Mouse (Mus musculus): Measurements from ENCODE around the gene Sspn. TPM values are rescaled to one million over a fixed set of nuclear protein-coding genes. Genes with fewer than 3 reads are reported as not detected.

The Sspn gene
- polyA plus RNA-seq, 1 experiment from 2014 or later: 1.2 TPM

DNA sequence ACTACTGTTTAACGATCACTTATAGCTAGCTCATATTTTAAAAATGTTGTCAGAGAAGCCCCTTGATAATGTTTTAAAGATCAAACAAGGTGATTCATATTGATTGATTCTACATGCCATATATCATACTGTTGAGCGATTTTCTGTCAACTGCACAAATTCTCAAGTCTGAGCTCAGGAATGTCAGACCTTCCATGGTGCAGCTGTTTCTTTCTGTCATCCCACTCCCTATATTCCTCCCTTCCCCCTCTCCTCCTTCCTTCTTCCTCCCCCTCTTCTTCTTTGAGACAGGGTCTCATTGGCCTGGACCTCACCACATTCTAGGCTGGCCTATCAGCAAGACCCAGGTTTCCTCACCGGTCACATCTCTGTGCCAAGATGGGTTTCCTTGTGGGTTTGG, 12.0 kb downstream of the Sspn start:
- no peak overlapping the region for H3K27ac ChIP-seq (ENCODE audit: low read length)
- no peak for ATAC-seq (ENCODE audit: low read depth)
- H3K9ac ChIP-seq (ENCODE audit: low read depth, low read length): no peak overlapping the region
- H3K4me1 ChIP-seq (ENCODE audit: control insufficient read depth, low read depth, low read length): no peaks in the 10 kb centered on the region
- H3K4me2 ChIP-seq (ENCODE audit: low read depth, low read length): no peak overlapping the region
- no peaks in the 10 kb centered on the region for H3K27me3 ChIP-seq (ENCODE audit: control insufficient read depth, insufficient read depth, low read depth, low read length)
- H3K4me3 ChIP-seq (ENCODE audit: low read depth, low read length): no peak overlapping the region
- no peaks in the 10 kb centered on the region for H3K9me3 ChIP-seq (replicated peaks; ENCODE audit: control insufficient read depth, low read length)
- WGBS (ENCODE audit: insufficient replicate concordance): 67% methylated on average over 3 of the region's 3 CpGs
- H3K36me3 ChIP-seq (ENCODE audit: control insufficient read depth, insufficient read depth): no peaks in the 10 kb centered on the region

DNA sequence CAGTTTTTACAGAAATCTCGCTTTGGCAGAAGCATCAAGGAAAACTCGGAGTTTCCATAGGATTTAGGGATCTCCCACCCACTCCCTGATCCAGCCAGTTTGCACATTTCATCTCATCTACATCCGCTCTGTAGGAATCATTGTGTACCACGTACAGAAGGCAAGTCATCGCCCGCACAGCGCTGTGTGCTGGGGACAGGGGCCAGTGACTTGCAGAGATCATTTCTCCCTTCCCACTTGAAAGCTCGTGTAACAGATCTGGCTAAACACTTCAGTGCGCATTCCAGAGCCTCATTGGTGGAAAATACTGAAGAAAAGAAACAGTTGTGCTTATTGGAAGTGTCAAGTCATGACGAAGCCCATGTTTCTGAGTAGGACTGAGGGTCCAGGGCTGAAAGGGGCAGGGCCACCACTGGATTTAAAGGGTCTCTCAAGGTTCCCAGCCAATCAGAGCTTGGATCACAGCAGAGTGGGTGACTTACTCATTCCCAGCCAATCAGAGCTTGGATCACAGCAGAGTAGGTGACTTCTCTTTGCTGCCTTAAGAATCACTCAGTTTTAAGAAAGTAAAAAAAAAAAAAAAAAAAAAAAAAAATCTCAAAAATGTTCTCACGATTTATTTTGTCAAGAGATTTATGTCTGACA, 14.4 kb downstream of the Sspn start:
- Histone ChIP-seq H3K4me2 (ENCODE audit: low read depth, low read length) (no peak overlapping the region), H3K36me3 (ENCODE audit: control insufficient read depth, insufficient read depth) (no peaks in the 10 kb centered on the region), H3K4me3 (ENCODE audit: low read depth, low read length) (no peak overlapping the region), H3K9ac (ENCODE audit: low read depth, low read length) (no peak overlapping the region), H3K27ac (ENCODE audit: low read length) (no peak overlapping the region), H3K27me3 (ENCODE audit: control insufficient read depth, insufficient read depth, low read depth, low read length) (no peaks in the 10 kb centered on the region), H3K9me3 (replicated peaks; ENCODE audit: control insufficient read depth, low read length) (no peaks in the 10 kb centered on the region), H3K4me1 (ENCODE audit: control insufficient read depth, low read depth, low read length) (no peaks in the 10 kb centered on the region)
- no peak for ATAC-seq (ENCODE audit: low read depth)
- WGBS (ENCODE audit: insufficient replicate concordance): 65% methylated on average over 11 of the region's 11 CpGs

DNA sequence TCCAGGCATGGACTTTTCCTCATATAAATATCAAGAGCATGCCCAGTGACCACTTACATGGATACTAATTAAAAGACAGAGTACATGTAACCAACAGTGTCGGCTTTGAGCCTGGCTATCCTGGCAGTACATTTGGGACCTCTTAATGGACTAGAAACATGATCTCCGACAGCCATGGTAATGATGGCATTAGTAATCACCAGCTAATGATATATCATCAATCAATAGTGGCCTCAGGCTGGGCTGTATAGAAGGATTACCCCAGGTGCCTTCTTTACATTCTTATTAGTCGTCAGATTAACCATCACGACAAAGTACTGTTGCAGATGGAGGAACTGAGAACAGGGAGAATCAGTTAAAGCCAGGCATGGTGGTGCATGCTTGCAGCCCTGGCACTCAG, 17.6 kb downstream of the Sspn start:
- 39% methylated on average over 4 of the region's 4 CpGs for WGBS (ENCODE audit: insufficient replicate concordance)
- Histone ChIP-seq H3K27ac (ENCODE audit: low read length) (no peak overlapping the region), H3K4me3 (ENCODE audit: low read depth, low read length) (no peak overlapping the region), H3K4me2 (ENCODE audit: low read depth, low read length) (no peak overlapping the region), H3K4me1 (ENCODE audit: control insufficient read depth, low read depth, low read length) (no peaks in the 10 kb centered on the region), H3K27me3 (ENCODE audit: control insufficient read depth, insufficient read depth, low read depth, low read length) (no peaks in the 10 kb centered on the region), H3K9ac (ENCODE audit: low read depth, low read length) (no peak overlapping the region), H3K9me3 (replicated peaks; ENCODE audit: control insufficient read depth, low read length) (no peaks in the 10 kb centered on the region), H3K36me3 (ENCODE audit: control insufficient read depth, insufficient read depth) (no peaks in the 10 kb centered on the region)
- ATAC-seq (ENCODE audit: low read depth): no peak

DNA sequence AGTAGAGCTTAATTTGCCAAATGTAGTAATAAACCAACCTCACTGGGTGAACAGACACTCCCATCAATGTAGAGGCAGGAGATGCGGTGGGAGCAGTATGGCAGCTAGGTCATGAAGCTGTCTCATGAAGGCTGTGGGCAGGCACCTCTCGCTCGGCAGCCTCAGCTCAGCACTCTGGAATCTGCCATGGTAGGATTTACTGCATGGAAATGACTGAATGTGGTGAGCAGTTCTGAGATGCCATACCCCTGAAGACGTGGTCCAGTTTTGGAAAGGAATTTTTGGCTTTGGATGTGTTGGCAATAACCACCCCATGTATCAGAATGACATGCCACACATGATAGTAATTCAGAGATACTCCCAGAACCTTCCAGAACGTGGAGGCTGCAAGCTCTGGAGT, 19.2 kb downstream of the Sspn start:
- Histone ChIP-seq H3K9ac (ENCODE audit: low read depth, low read length) (no peak overlapping the region), H3K27me3 (ENCODE audit: control insufficient read depth, insufficient read depth, low read depth, low read length) (no peaks in the 10 kb centered on the region), H3K4me2 (ENCODE audit: low read depth, low read length) (no peak overlapping the region), H3K36me3 (ENCODE audit: control insufficient read depth, insufficient read depth) (no peaks in the 10 kb centered on the region), H3K9me3 (replicated peaks; ENCODE audit: control insufficient read depth, low read length) (no peaks in the 10 kb centered on the region), H3K27ac (ENCODE audit: low read length) (no peak overlapping the region), H3K4me1 (ENCODE audit: control insufficient read depth, low read depth, low read length) (no peaks in the 10 kb centered on the region), H3K4me3 (ENCODE audit: low read depth, low read length) (no peak overlapping the region)
- 69% methylated on average over 5 of the region's 5 CpGs for WGBS (ENCODE audit: insufficient replicate concordance)
- no peak for ATAC-seq (ENCODE audit: low read depth)

DNA sequence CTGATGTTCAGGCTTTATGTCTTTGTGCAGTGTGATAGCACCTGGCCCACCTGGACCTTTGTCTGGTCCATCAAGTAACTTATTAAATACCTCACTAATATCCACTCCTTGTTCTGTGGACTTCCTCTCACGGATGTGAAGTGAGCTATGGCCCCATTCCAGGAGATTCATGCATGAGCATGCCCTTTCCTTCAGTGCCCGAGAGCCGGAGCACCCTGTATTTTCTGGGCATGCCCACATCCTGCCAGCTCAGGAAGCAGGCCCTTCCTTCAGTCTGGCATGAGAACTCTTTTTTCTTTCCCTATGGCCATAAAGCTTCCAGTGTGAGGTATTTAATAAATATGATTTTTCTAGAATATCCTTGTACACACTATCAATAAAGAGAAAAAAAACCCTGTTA, 21.2 kb downstream of the Sspn start:
- Histone ChIP-seq H3K9me3 (replicated peaks; ENCODE audit: control insufficient read depth, low read length) (no peaks in the 10 kb centered on the region), H3K27ac (ENCODE audit: low read length) (no peak overlapping the region), H3K4me1 (ENCODE audit: control insufficient read depth, low read depth, low read length) (no peaks in the 10 kb centered on the region), H3K36me3 (ENCODE audit: control insufficient read depth, insufficient read depth) (no peaks in the 10 kb centered on the region), H3K9ac (ENCODE audit: low read depth, low read length) (no peak overlapping the region), H3K4me2 (ENCODE audit: low read depth, low read length) (no peak overlapping the region), H3K4me3 (ENCODE audit: low read depth, low read length) (no peak overlapping the region), H3K27me3 (ENCODE audit: control insufficient read depth, insufficient read depth, low read depth, low read length) (no peaks in the 10 kb centered on the region)
- 49% methylated on average over 3 of the region's 3 CpGs for WGBS (ENCODE audit: insufficient replicate concordance)
- no peak for ATAC-seq (ENCODE audit: low read depth)

DNA sequence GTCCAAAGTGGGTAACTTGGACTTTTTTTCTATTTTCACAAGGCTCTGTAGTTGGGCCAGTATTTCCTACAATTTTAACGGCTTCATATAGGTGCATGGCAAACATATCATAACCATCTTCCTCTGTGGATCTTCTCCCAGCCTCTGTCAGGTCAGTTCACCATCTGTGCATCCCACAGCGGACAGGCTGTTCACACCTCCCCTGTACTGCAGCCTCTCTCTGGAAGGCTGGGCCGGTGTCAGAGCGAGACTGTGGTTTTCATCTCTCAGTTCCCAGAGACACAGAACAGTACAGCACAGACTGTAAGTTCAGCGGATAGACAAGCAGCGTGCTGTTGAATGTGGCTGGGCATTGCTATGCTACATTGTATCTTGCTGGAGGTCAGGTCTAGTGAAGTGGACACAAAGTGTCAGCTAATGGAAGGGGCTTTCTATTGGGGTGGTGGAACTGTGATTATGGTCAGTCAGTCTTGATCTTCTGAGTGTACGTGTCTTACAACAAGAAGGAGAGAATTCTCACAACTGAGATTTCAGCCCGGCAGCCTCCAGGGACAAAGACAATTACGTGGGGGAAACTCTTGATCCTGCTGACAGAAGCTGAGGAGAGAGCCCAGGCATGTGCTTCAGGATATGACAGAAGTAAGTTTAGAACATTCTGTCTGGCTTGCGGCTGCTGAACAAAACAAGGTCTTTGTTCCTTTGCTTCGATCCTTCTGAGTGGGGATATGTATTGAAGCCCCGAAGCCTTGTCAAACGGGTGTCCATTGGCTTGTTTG, 21.9 kb downstream of the Sspn start:
- Histone ChIP-seq H3K4me3 (ENCODE audit: low read depth, low read length) (no peak overlapping the region), H3K36me3 (ENCODE audit: control insufficient read depth, insufficient read depth) (no peaks in the 10 kb centered on the region), H3K4me2 (ENCODE audit: low read depth, low read length) (no peak overlapping the region), H3K27ac (ENCODE audit: low read length) (no peak overlapping the region), H3K9me3 (replicated peaks; ENCODE audit: control insufficient read depth, low read length) (no peaks in the 10 kb centered on the region), H3K27me3 (ENCODE audit: control insufficient read depth, insufficient read depth, low read depth, low read length) (no peaks in the 10 kb centered on the region), H3K4me1 (ENCODE audit: control insufficient read depth, low read depth, low read length) (no peaks in the 10 kb centered on the region), H3K9ac (ENCODE audit: low read depth, low read length) (no peak overlapping the region)
- no peak for ATAC-seq (ENCODE audit: low read depth)
- 68% methylated on average over 13 of the region's 13 CpGs for WGBS (ENCODE audit: insufficient replicate concordance)

DNA sequence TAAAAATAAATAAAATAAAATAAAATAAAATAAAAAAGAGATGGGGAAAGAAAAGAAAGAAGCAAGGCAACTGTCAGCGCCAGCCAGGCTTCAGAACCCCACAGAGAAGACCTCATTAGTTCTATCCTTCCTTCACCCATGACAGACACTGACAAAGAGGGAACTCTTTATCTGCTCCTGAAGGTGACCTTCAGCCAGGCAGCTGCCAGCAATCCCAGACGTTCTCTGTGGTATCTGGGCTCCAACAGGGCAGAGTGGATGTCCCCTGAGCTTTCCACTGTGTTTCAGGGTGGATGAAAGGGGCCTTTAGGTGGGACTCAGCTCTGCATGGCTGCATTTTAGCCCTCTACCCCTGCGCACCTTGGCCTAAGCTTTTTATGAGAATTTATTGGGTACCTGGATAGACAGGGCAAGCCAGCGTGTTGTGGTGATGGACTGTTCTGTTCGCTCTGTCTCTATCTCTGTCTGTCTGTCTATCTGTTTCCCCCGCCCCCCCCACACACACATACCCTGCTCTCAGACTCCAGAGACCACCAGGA, 26.1 kb downstream of the Sspn start:
- Histone ChIP-seq H3K9me3 (replicated peaks; ENCODE audit: control insufficient read depth, low read length) (no peaks in the 10 kb centered on the region), H3K36me3 (ENCODE audit: control insufficient read depth, insufficient read depth) (no peaks in the 10 kb centered on the region), H3K27ac (ENCODE audit: low read length) (no peak overlapping the region), H3K27me3 (ENCODE audit: control insufficient read depth, insufficient read depth, low read depth, low read length) (no peaks in the 10 kb centered on the region), H3K4me1 (ENCODE audit: control insufficient read depth, low read depth, low read length) (no peaks in the 10 kb centered on the region), H3K4me2 (ENCODE audit: low read depth, low read length) (no peak overlapping the region), H3K9ac (ENCODE audit: low read depth, low read length) (no peak overlapping the region), H3K4me3 (ENCODE audit: low read depth, low read length) (no peak overlapping the region)
- 57% methylated on average over 6 of the region's 6 CpGs for WGBS (ENCODE audit: insufficient replicate concordance)
- ATAC-seq (ENCODE audit: low read depth): no peak

DNA sequence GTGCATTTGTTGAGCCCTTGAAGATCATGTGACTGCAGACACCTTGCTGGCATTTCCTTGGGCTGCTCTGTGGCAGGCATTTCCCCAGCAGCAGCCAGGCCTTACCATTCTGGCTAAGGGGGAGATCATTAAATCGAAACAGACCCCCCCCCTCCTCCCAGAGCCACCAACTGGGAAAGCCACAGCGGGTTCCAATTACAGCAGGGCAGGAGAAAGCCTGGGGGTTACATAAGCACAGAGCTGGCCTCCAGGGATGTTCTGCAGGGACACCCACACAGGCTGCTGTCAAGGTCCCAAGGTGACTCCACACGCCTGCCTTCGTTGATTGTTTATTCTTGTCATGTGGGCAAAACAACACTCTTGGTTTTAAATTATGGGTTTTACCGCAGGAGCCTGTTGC, 26.6 kb downstream of the Sspn start:
- no peak for ATAC-seq (ENCODE audit: low read depth)
- Histone ChIP-seq H3K27me3 (ENCODE audit: control insufficient read depth, insufficient read depth, low read depth, low read length) (no peaks in the 10 kb centered on the region), H3K36me3 (ENCODE audit: control insufficient read depth, insufficient read depth) (no peaks in the 10 kb centered on the region), H3K4me3 (ENCODE audit: low read depth, low read length) (no peak overlapping the region), H3K4me2 (ENCODE audit: low read depth, low read length) (no peak overlapping the region), H3K27ac (ENCODE audit: low read length) (no peak overlapping the region), H3K9ac (ENCODE audit: low read depth, low read length) (no peak overlapping the region), H3K9me3 (replicated peaks; ENCODE audit: control insufficient read depth, low read length) (no peaks in the 10 kb centered on the region), H3K4me1 (ENCODE audit: control insufficient read depth, low read depth, low read length) (no peaks in the 10 kb centered on the region)
- WGBS (ENCODE audit: insufficient replicate concordance): 42% methylated on average over 5 of the region's 5 CpGs

DNA sequence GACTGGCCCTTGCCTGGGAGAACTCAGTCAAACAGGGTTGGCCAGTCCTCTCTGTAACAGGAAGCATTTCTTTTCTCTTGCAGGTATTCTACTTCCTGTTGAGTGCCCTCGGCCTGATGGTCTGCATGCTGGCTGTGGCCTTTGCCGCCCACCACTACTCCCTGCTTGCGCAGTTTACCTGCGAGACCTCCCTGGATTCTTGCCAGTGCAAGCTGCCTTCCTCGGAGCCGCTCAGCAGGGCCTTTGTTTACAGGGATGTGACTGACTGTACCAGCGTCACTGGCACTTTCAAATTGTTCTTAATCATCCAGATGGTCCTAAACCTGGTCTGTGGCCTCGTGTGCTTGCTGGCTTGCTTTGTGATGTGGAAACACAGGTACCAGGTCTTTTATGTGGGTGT, 29.6 kb downstream of the Sspn start:
- 58% methylated on average over 8 of the region's 8 CpGs for WGBS (ENCODE audit: insufficient replicate concordance)
- Histone ChIP-seq H3K9me3 (replicated peaks; ENCODE audit: control insufficient read depth, low read length) (no peaks in the 10 kb centered on the region), H3K27ac (ENCODE audit: low read length) (no peak overlapping the region), H3K4me3 (ENCODE audit: low read depth, low read length) (no peak overlapping the region), H3K4me2 (ENCODE audit: low read depth, low read length) (no peak overlapping the region), H3K9ac (ENCODE audit: low read depth, low read length) (no peak overlapping the region), H3K27me3 (ENCODE audit: control insufficient read depth, insufficient read depth, low read depth, low read length) (no peaks in the 10 kb centered on the region), H3K4me1 (ENCODE audit: control insufficient read depth, low read depth, low read length) (no peaks in the 10 kb centered on the region), H3K36me3 (ENCODE audit: control insufficient read depth, insufficient read depth) (no peaks in the 10 kb centered on the region)
- no peak for ATAC-seq (ENCODE audit: low read depth)

All from liver, embryonic 16.5 days (tissue).